Mouse (Mus musculus) lung, adult 2 months (tissue): ENCODE results near the gene Cdca3.

ENCODE experiments used
- CTCF ChIP-seq: fragments of 200-500 bp; IDR thresholded peaks from 2 replicates; pipeline ENCODE4 v1.5.1; 2011; ENCODE audit warnings: mild to moderate bottlenecking, low read length, control low read depth; ENCODE audit not compliant: insufficient read depth
- POLR2A ChIP-seq: fragments of 200-500 bp; IDR thresholded peaks from 2 replicates; pipeline ENCODE4 v1.6.1; 2011; ENCODE audit warnings: low read depth, mild to moderate bottlenecking, control low read depth, low read length, borderline replicate concordance; ENCODE audit errors: extremely low read depth

DNA sequence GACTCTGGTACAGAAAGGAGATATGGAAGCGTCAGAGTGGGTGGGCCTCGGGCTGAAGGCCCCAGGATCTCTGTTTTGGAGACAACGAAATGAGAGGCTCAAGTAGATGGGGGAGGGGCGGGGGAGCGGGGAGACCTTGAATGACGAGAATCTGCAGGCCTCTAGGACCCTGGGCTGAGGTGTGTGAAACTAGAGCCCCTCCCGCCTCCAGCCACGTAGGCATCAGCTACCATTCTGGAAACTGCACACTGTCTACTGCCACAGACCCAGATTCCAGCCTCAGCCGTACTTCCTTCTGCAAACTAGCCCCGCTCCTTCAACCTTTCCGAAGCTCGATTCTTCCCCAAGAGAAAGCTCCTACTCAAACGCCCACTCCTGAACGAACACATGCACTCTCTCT is 27.0 kb downstream of the Cdca3 start:
- TF ChIP-seq CTCF (no peak), POLR2A (no peak)
